Mouse (Mus musculus) embryonic fibroblast, embryonic 13.5 days (primary cell): ENCODE measurements around the gene Csde1. TPM values are rescaled to one million over a fixed set of nuclear protein-coding genes. Genes with fewer than 3 reads are reported as not detected.

ENCODE experiments used
- H3K27ac ChIP-seq: 2 replicates; pipeline ENCODE4 v1.5.1; 2012; ENCODE audit warnings: low read length, control low read depth, inconsistent platforms; ENCODE audit not compliant: insufficient read depth
- H3K4me1 ChIP-seq: 2 replicates; pipeline ENCODE4 v1.6.1; 2011; ENCODE audit warnings: low read length; ENCODE audit not compliant: control insufficient read depth, insufficient read depth
- H3K4me3 ChIP-seq: 2 replicates; pipeline ENCODE4 v1.5.1; 2011; ENCODE audit warnings: mild to moderate bottlenecking, control low read depth, low read length; ENCODE audit not compliant: insufficient read depth
- CTCF ChIP-seq: IDR thresholded peaks from 2 replicates; pipeline ENCODE4 v1.5.1; 2011; ENCODE audit warnings: mild to moderate bottlenecking, control low read depth, low read length, moderate library complexity, borderline replicate concordance; ENCODE audit not compliant: insufficient read depth
- POLR2A ChIP-seq: IDR thresholded peaks from 2 replicates; pipeline ENCODE4 v1.6.1; 2011; ENCODE audit warnings: low read depth, mild to moderate bottlenecking, control low read depth, low read length, moderate library complexity
- polyA plus RNA-seq: library from polyadenylated mRNA; stranded (reverse); fragments of >200 nt; gene quantifications from 2 replicates; pipeline ENCODE4 v1.2.4, GENCODE M21; 2011; ENCODE audit warnings: low read depth; ENCODE audit not compliant: missing spikeins, insufficient read length

Gene Csde1
- 496 and 517 TPM in 2 replicates for polyA plus RNA-seq

GRCm38 (mm10) chr3:103020249-103020942 is at the start of gene Csde1:
Gene Csde1, plus strand, starts transcription at chr3:103020426.
- H3K4me3 ChIP-seq, result peak within 1 kb of the TSS; percentile 84
- peak; percentile 85 for TF ChIP-seq POLR2A
- TF ChIP-seq CTCF, result no peak
- peak within 1 kb of the TSS; percentile 90 for H3K27ac ChIP-seq
- H3K4me1 ChIP-seq, result no peaks in the 10 kb centered on the region; the same call in 1 of the 2 replicates

GRCm38 (mm10) chr3:102970508-102970907 is 49.7 kb upstream of the Csde1 start:
- TF ChIP-seq CTCF, result no peak
- TF ChIP-seq POLR2A, result no peak
- Histone ChIP-seq H3K4me1 (peaks cover 6% of the 10 kb centered on the region), H3K4me3 (no peak overlapping the region)

GRCm38 (mm10) chr3:102976906-102977305 is 43.3 kb upstream of the Csde1 start:
- Histone ChIP-seq H3K4me1 (no peaks in the 10 kb centered on the region), H3K27ac (no peak overlapping the region), H3K4me3 (no peak overlapping the region)
- TF ChIP-seq POLR2A, result no peak
- no peak for TF ChIP-seq CTCF

More at GRCm38 (mm10) chr3:102970508-102970907, 49.7 kb upstream of the Csde1 start:
- peak overlapping the region; percentile 80 for H3K27ac ChIP-seq

- Histone ChIP-seq H3K27ac (no peak overlapping the region), H3K4me1 (no peaks in the 10 kb centered on the region), H3K4me3 (no peak overlapping the region)
- TF ChIP-seq CTCF (no peak), POLR2A (no peak)
Measured at GRCm38 (mm10) chr3:102979550-102980348, 40.5 kb upstream of the Csde1 start.

- no peak for TF ChIP-seq POLR2A
- TF ChIP-seq CTCF, result no peak
Measured at GRCm38 (mm10) chr3:102980349-102980736, 39.9 kb upstream of the Csde1 start.

GRCm38 (mm10) chr3:102991041-102991440 is 29.2 kb upstream of the Csde1 start:
- Histone ChIP-seq H3K4me3 (no peak overlapping the region), H3K4me1 (peaks cover 2% of the 10 kb centered on the region), H3K27ac (no peak overlapping the region)
- TF ChIP-seq CTCF, result no peak
- no peak for TF ChIP-seq POLR2A

More at GRCm38 (mm10) chr3:102980349-102980736, 39.9 kb upstream of the Csde1 start:
- Histone ChIP-seq H3K4me3 (no peak overlapping the region), H3K27ac (no peak overlapping the region), H3K4me1 (no peaks in the 10 kb centered on the region)

GRCm38 (mm10) chr3:102992936-102993335 is 27.3 kb upstream of the Csde1 start:
- Histone ChIP-seq H3K4me3 (no peak overlapping the region), H3K27ac (peak overlapping the region; percentile 77)
- no peak for TF ChIP-seq CTCF
- no peak for TF ChIP-seq POLR2A

GRCm38 (mm10) chr3:102995233-102995604 is 25.0 kb upstream of the Csde1 start:
- peaks cover 13% of the 10 kb centered on the region for H3K4me1 ChIP-seq
- TF ChIP-seq POLR2A (no peak), CTCF (no peak)
- peak overlapping the region; percentile 49; the same call in 1 of the 2 replicates for H3K27ac ChIP-seq
- no peak overlapping the region; the same call in 1 of the 2 replicates for H3K4me3 ChIP-seq

More at GRCm38 (mm10) chr3:102992936-102993335, 27.3 kb upstream of the Csde1 start:
- peaks cover 13% of the 10 kb centered on the region for H3K4me1 ChIP-seq

GRCm38 (mm10) chr3:102995605-102996321 is 24.5 kb upstream of the Csde1 start, which contains the start of gene Sike1:
Gene Sike1, plus strand, starts transcription at chr3:102995708.
- Histone ChIP-seq H3K4me1 (peaks cover 13% of the 10 kb centered on the region), H3K27ac (peak within 1 kb of the TSS; percentile 85), H3K4me3 (peak within 1 kb of the TSS; percentile 63)
- peak; percentile 76 for TF ChIP-seq POLR2A
- no peak for TF ChIP-seq CTCF

GRCm38 (mm10) chr3:102997036-102997435 is 23.2 kb upstream of the Csde1 start:
- peaks cover 13% of the 10 kb centered on the region for H3K4me1 ChIP-seq
- H3K27ac ChIP-seq, result peak overlapping the region; percentile 74
- H3K4me3 ChIP-seq, result no peak overlapping the region
- no peak for TF ChIP-seq POLR2A
- TF ChIP-seq CTCF, result no peak
